Comparison of ENCODE assay signal across 8 mouse cellular contexts in the genomic region with DNA sequence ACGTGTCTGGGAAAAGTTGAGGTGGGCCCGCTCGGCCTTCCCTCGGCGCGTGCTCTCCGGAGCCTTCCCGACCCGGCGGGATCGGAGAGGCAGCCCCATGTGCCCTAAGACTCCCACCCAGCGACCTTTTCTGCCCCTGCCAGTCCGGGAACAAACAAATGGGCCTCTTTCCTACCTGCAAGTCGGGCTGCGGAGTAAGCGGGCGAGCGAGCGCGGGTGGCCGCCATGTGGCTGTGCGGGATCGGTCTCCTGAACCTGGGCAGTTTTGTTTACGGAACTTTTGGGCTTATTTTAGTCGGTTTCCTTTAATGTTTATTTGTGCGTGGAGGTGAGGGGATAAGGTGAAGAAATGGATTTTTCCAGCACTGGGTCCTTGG. TPM values are rescaled to one million over a fixed set of nuclear protein-coding genes. Genes with fewer than 3 reads are reported as not detected.
DNase-seq lines count a peak whose midpoint lies in the region; ATAC-seq and TF ChIP-seq lines count a peak whose summit lies in the region.

No protein-coding gene starts in this region.

- no peak for DNase-seq in lung, embryonic 14.5 days
- DNase-seq in lung, postnatal 36 days = no peak
- no peak for DNase-seq in limb, embryonic 10.5 days (ENCODE audit: low spot score)
- no peak for DNase-seq in adrenal gland, postnatal 25 days
- DNase-seq in gastrocnemius, adult 18-20 months (ENCODE audit: low spot score) = no peak

- peak overlapping the region; percentile 98 for H3K27ac ChIP-seq in lung, embryonic 14.5 days (ENCODE audit: low read depth)
- H3K27ac ChIP-seq in embryonic fibroblast, embryonic 13.5 days (ENCODE audit: insufficient read depth, low read length) = peak overlapping the region; percentile 37
- H3K27ac ChIP-seq in limb, embryonic 10.5 days = peak overlapping the region; percentile 96
- H3K27ac ChIP-seq in neural tube, embryonic 12.5 days = no peak overlapping the region

- TF ChIP-seq POLR2A in embryonic fibroblast, embryonic 13.5 days (IDR thresholded peaks at IDR 0.05; ENCODE audit: low read depth, low read length) = no peak

- no peaks in the 10 kb centered on the region for H3K9me3 ChIP-seq in lung, embryonic 14.5 days (ENCODE audit: low read depth, low read length)
- H3K9me3 ChIP-seq in limb, embryonic 10.5 days (replicated peaks) = no peaks in the 10 kb centered on the region
- H3K9me3 ChIP-seq in neural tube, embryonic 12.5 days = no peaks in the 10 kb centered on the region

- no peak for TF ChIP-seq CTCF in lung, embryonic 14.5 days (IDR thresholded peaks at IDR 0.05; ENCODE audit: low read depth)
- no peak for TF ChIP-seq CTCF in embryonic fibroblast, embryonic 13.5 days (IDR thresholded peaks at IDR 0.05; ENCODE audit: borderline replicate concordance, insufficient read depth, low read length)

- H3K27me3 ChIP-seq in lung, embryonic 14.5 days (ENCODE audit: insufficient read depth, low read length) = no peaks in the 10 kb centered on the region
- H3K27me3 ChIP-seq in limb, embryonic 10.5 days (ENCODE audit: low read depth, poor library complexity, severe bottlenecking) = no peaks in the 10 kb centered on the region
- no peaks in the 10 kb centered on the region for H3K27me3 ChIP-seq in neural tube, embryonic 12.5 days (replicated peaks)

- peak overlapping the region; percentile 99 for H3K9ac ChIP-seq in lung, embryonic 14.5 days
- peak overlapping the region; percentile 93 for H3K9ac ChIP-seq in neural tube, embryonic 12.5 days

- peaks cover 8% of the 10 kb centered on the region; the same call in 1 of the 2 replicates for H3K4me1 ChIP-seq in lung, embryonic 14.5 days (ENCODE audit: insufficient read depth)
- peaks cover 6% of the 10 kb centered on the region for H3K4me1 ChIP-seq in embryonic fibroblast, embryonic 13.5 days (ENCODE audit: control insufficient read depth, insufficient read depth, low read length)
- H3K4me1 ChIP-seq in limb, embryonic 10.5 days = peaks cover 23% of the 10 kb centered on the region
- H3K4me1 ChIP-seq in neural tube, embryonic 12.5 days = peaks cover 27% of the 10 kb centered on the region

- WGBS in lung, embryonic 14.5 days = under 1% methylated on average over 26 of the region's 26 CpGs
- whole genome bisulfite sequencing in limb, embryonic 10.5 days = under 1% methylated on average over 26 of the region's 26 CpGs
- under 1% methylated on average over 26 of the region's 26 CpGs for whole genome bisulfite sequencing in neural tube, embryonic 12.5 days

- ATAC-seq in lung, embryonic 14.5 days (ENCODE audit: insufficient read depth) = no peak
- ATAC-seq in neural tube, embryonic 12.5 days (ENCODE audit: low FRiP score, low read depth) = no peak
- no peak for ATAC-seq in megakaryocyte progenitor cell, adult 5-6 weeks (replicated peaks; ENCODE audit: poor library complexity)

- no peaks in the 10 kb centered on the region for H3K36me3 ChIP-seq in lung, embryonic 14.5 days (ENCODE audit: insufficient read depth)
- no peaks in the 10 kb centered on the region for H3K36me3 ChIP-seq in limb, embryonic 10.5 days
- no peaks in the 10 kb centered on the region for H3K36me3 ChIP-seq in neural tube, embryonic 12.5 days

- H3K4me2 ChIP-seq in lung, embryonic 14.5 days = peak overlapping the region; percentile 84
- peak overlapping the region; percentile 97 for H3K4me2 ChIP-seq in neural tube, embryonic 12.5 days (replicated peaks)

- peak overlapping the region; percentile 100 for H3K4me3 ChIP-seq in lung, embryonic 14.5 days (ENCODE audit: low read depth, low read length)
- H3K4me3 ChIP-seq in embryonic fibroblast, embryonic 13.5 days (ENCODE audit: insufficient read depth, low read length) = peak overlapping the region; percentile 84
- peak overlapping the region; percentile 95 for H3K4me3 ChIP-seq in limb, embryonic 10.5 days
- peak overlapping the region; percentile 100 for H3K4me3 ChIP-seq in neural tube, embryonic 12.5 days

RNA-seq across cellular contexts. Expression of a gene that starts 7.8 kb away (rescaled TPM):
- polyA plus RNA-seq in lung, embryonic 14.5 days (2014; fragmentation: Nextera tagmentation; extraction: Ambion mirVana) = 803 and 809 TPM in 2 replicates
- 479 and 482 TPM in 2 replicates for polyA plus RNA-seq in embryonic fibroblast, embryonic 13.5 days (2011; ENCODE audit: insufficient read length, low read depth, missing spikeins)
- 907 and 916 TPM in 2 replicates for polyA plus RNA-seq in limb, embryonic 10.5 days (2016; fragmentation: Nextera tagmentation; extraction: Ambion mirVana)
- polyA plus RNA-seq in neural tube, embryonic 12.5 days (2016; fragmentation: Nextera tagmentation; extraction: Ambion mirVana) = 463 and 469 TPM in 2 replicates
- total RNA-seq in adrenal gland, postnatal 25 days (2021) = 333 and 372 TPM in 2 replicates
- 100 to 1,000 TPM in 1 of 2 experiments, 10 to 100 TPM in 1; 83.2 to 106 TPM for total RNA-seq in gastrocnemius, adult 18-20 months (2021)
- 679 and 683 TPM in 2 replicates for total RNA-seq in megakaryocyte progenitor cell, adult 5-6 weeks (2015)
- total RNA-seq in megakaryocyte progenitor cell, adult 5-6 weeks (2017) = 1,301 and 1,452 TPM in 2 replicates

RNA-seq across cellular contexts. Expression of a gene that starts 29.5 kb away (rescaled TPM):
- polyA plus RNA-seq in lung, embryonic 14.5 days (2014; fragmentation: Nextera tagmentation; extraction: Ambion mirVana) = 3.6 and 3.9 TPM in 2 replicates
- not detected in 2 replicates for polyA plus RNA-seq in embryonic fibroblast, embryonic 13.5 days (2011; ENCODE audit: insufficient read length, low read depth, missing spikeins)
- 3.4 and 3.6 TPM in 2 replicates for polyA plus RNA-seq in limb, embryonic 10.5 days (2016; fragmentation: Nextera tagmentation; extraction: Ambion mirVana)
- 1.2 and 2.7 TPM in 2 replicates for polyA plus RNA-seq in neural tube, embryonic 12.5 days (2016; fragmentation: Nextera tagmentation; extraction: Ambion mirVana)
- not detected in 2 replicates for total RNA-seq in adrenal gland, postnatal 25 days (2021)
- not detected for total RNA-seq in gastrocnemius, adult 18-20 months (2021)
- not detected in 2 replicates for total RNA-seq in megakaryocyte progenitor cell, adult 5-6 weeks (2015)
- not detected in 2 replicates for total RNA-seq in megakaryocyte progenitor cell, adult 5-6 weeks (2017)

RNA-seq across cellular contexts. Expression of a gene that starts 46.1 kb away (rescaled TPM):
- polyA plus RNA-seq in lung, embryonic 14.5 days (2014; fragmentation: Nextera tagmentation; extraction: Ambion mirVana) = 9.3 and 12.3 TPM in 2 replicates
- 4.9 and 5.5 TPM in 2 replicates for polyA plus RNA-seq in embryonic fibroblast, embryonic 13.5 days (2011; ENCODE audit: insufficient read length, low read depth, missing spikeins)
- polyA plus RNA-seq in limb, embryonic 10.5 days (2016; fragmentation: Nextera tagmentation; extraction: Ambion mirVana) = 14.6 and 17.3 TPM in 2 replicates
- polyA plus RNA-seq in neural tube, embryonic 12.5 days (2016; fragmentation: Nextera tagmentation; extraction: Ambion mirVana) = 11.1 and 12.0 TPM in 2 replicates
- total RNA-seq in adrenal gland, postnatal 25 days (2021) = 3.0 and 4.3 TPM in 2 replicates
- 1 to 10 TPM; 1.2 to 1.4 TPM for total RNA-seq in gastrocnemius, adult 18-20 months (2021)
- 4.2 and 4.7 TPM in 2 replicates for total RNA-seq in megakaryocyte progenitor cell, adult 5-6 weeks (2015)
- total RNA-seq in megakaryocyte progenitor cell, adult 5-6 weeks (2017) = 2.0 and 3.3 TPM in 2 replicates
